Mouse (Mus musculus) CH12.LX (cell line): ENCODE results near the gene Necab2. TPM values are rescaled to one million over a fixed set of nuclear protein-coding genes. Genes with fewer than 3 reads are reported as not detected.

ENCODE experiments used
- DNase-seq: peaks from one replicate; pipeline ENCODE4 v3.0.0-alpha.2; 2013; ENCODE audit errors: extremely low read depth
- H3K27ac ChIP-seq: 2 replicates; pipeline ENCODE4 v1.5.1; 2012; ENCODE audit warnings: low read depth, mild to moderate bottlenecking, control low read depth, moderate library complexity; ENCODE audit not compliant: insufficient read depth
- H3K27me3 ChIP-seq: replicated peaks from 2 replicates; pipeline ENCODE3; 2012; ENCODE audit warnings: inconsistent platforms
- H3K36me3 ChIP-seq, 2 experiments: replicated peaks in 1 of 2; 2 replicates each; pipeline versions ENCODE3 to v1.6.1; 2012; ENCODE audit warnings: inconsistent platforms in 1 of 2, low read length in 1 of 2, mild to moderate bottlenecking in 1 of 2, mixed read lengths in 1 of 2, moderate library complexity in 1 of 2; ENCODE audit not compliant: control insufficient read depth in 1 of 2, insufficient read depth in 1 of 2
- H3K4me1 ChIP-seq, 2 experiments: 2 replicates each; pipeline ENCODE4 v1.6.1; 2012; ENCODE audit warnings: inconsistent platforms in 1 of 2, moderate library complexity in 1 of 2; ENCODE audit not compliant: insufficient read depth in 2 of 2, control insufficient read depth in 1 of 2
- H3K4me2 ChIP-seq: 2 replicates; pipeline ENCODE4 v1.6.1; 2012; ENCODE audit warnings: low read depth, mild to moderate bottlenecking, control low read depth; ENCODE audit not compliant: poor library complexity, insufficient read depth, severe bottlenecking
- H3K4me3 ChIP-seq, 3 experiments: fragments of 150-350 bp in 1 of 3; sonication (generic) in 1 of 3; replicated peaks in 1 of 3; 2 replicates each; pipeline versions ENCODE3 to v1.5.1; 2011 to 2012; ENCODE audit warnings: low read depth in 2 of 3, low read length in 2 of 3, mild to moderate bottlenecking in 2 of 3, moderate library complexity in 2 of 3, control low read depth in 1 of 3, improper control_type of control experiment in 1 of 3, inconsistent platforms in 1 of 3, mixed read lengths in 1 of 3; ENCODE audit not compliant: poor library complexity in 1 of 3
- H3K79me2 ChIP-seq: replicated peaks from 2 replicates; pipeline ENCODE4 v1.6.1; 2012; ENCODE audit warnings: mild to moderate bottlenecking, moderate library complexity; ENCODE audit not compliant: control insufficient read depth, poor library complexity, insufficient read depth, severe bottlenecking; ENCODE audit errors: extremely low read depth
- H3K9ac ChIP-seq: 2 replicates; pipeline ENCODE4 v1.6.1; 2012; ENCODE audit warnings: low read depth, mild to moderate bottlenecking, control low read depth, moderate library complexity; ENCODE audit not compliant: insufficient read depth
- H3K9me3 ChIP-seq: replicated peaks from 2 replicates; pipeline ENCODE3; 2012; ENCODE audit warnings: low read length, inconsistent platforms, mixed read lengths
- ETS1 ChIP-seq: conservative IDR thresholded peaks from 2 replicates; pipeline ENCODE4 v1.6.1; 2012; ENCODE audit warnings: low read depth, mild to moderate bottlenecking, inconsistent platforms, low read length, improper control_type of control experiment, moderate library complexity
- GABPA ChIP-seq: IDR thresholded peaks from 2 replicates; pipeline ENCODE4 v1.6.1; 2012; ENCODE audit warnings: low read depth, low read length, improper control_type of control experiment, inconsistent platforms; ENCODE audit not compliant: insufficient replicate concordance
- NRF1 ChIP-seq: IDR thresholded peaks from 2 replicates; pipeline ENCODE4 v1.6.1; 2014; ENCODE audit warnings: low read depth, mild to moderate bottlenecking, inconsistent platforms, low read length, improper control_type of control experiment, moderate library complexity
- SIN3A ChIP-seq: IDR thresholded peaks from 2 replicates; pipeline ENCODE4 v1.6.1; 2012; ENCODE audit warnings: low read length, improper control_type of control experiment, inconsistent platforms
- TCF12 ChIP-seq: IDR thresholded peaks from 2 replicates; pipeline ENCODE4 v1.6.1; 2014; ENCODE audit warnings: low read depth, mild to moderate bottlenecking, inconsistent platforms, low read length, improper control_type of control experiment
- ZKSCAN1 ChIP-seq: IDR thresholded peaks from 2 replicates; pipeline ENCODE4 v1.6.1; 2012; ENCODE audit warnings: low read depth, inconsistent platforms, low read length, improper control_type of control experiment, borderline replicate concordance
- ZNF384 ChIP-seq: IDR thresholded peaks from 2 replicates; pipeline ENCODE4 v1.6.1; 2012; ENCODE audit warnings: low read depth, low read length, improper control_type of control experiment, inconsistent platforms
- dilution Hi-C: fragments of 300-500 bp; cut with MboI; formaldehyde crosslinking; loops from 2 replicates; pipeline ENCODE4 v1.14.3; 2020; ENCODE audit warnings: low sequenced_read_pairs; ENCODE audit not compliant: extremely low pct_unique_long_range_greater_than_20kb, extremely low pct_ligation_motif_present
- in situ Hi-C: fragments of 300-500 bp; cut with MboI; formaldehyde crosslinking; loops from 3 replicates; pipeline ENCODE4 v1.14.3; 2019; ENCODE audit warnings: low sequenced_read_pairs, low pct_ligation_motif_present, low pct_unique_long_range_greater_than_20kb, mixed read lengths
- polyA plus RNA-seq: library from polyadenylated mRNA; unstranded; fragments of >175 nt; gene quantifications from 2 replicates; pipeline ENCODE4 v1.2.1, GENCODE M21; 2012; ENCODE audit warnings: low read depth; ENCODE audit not compliant: insufficient read length
- total RNA-seq, 2 experiments: library from RNA; depleted of rRNA; stranded (reverse); fragments of 300-350 nt in 1 of 2; fragments of >200 nt in 1 of 2; gene quantifications; 2 replicates each; pipeline ENCODE4 v1.2.3; 2012 to 2014

Necab2 gene
- total and polyA plus RNA-seq, 3 experiments = not detected

DNA sequence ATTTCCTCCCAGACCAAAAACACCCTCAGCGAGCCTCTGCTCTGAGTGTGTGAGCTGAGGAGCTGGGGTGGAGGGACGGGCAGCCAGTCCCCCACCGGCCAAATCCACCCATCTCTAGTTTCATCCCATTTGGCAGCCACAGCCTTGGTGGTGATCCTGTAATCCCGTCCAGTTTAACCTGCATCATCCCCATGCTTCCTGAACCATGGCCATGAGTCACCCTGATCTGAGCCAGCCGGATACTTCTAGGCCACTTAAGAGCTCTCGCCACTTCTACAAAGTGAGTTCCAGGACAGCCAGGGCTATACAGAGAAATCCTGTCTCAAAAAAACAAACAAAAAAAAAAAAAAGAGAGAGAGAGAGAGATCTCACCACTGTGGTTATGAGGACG lies 18.2 kb upstream of the Necab2 start:
- Histone ChIP-seq H3K9me3 (no peaks in the 10 kb centered on the region), H3K4me3 (no peak overlapping the region), H3K4me1 (peaks cover 45 to 64% of the 10 kb centered on the region in 2 experiments), H3K27ac (peak overlapping the region; percentile 5; the same call in 1 of the 2 replicates), H3K9ac (no peak overlapping the region), H3K4me2 (0 out of 2 replicates have a peak overlapping the region, but pooled peaks have one; percentile 17), H3K27me3 (no peaks in the 10 kb centered on the region), H3K36me3 (no peaks in the 10 kb centered on the region), H3K79me2 (no peaks in the 10 kb centered on the region)
- DNase-seq = no peak
- dilution Hi-C loops (no loop called here), in situ Hi-C loops (no loop called here)
- TF ChIP-seq ZKSCAN1 = no peak
- 0 out of 2 replicates have a peak, but pooled peaks have one; percentile 28 for TF ChIP-seq ZNF384
- no peak for TF ChIP-seq GABPA

DNA sequence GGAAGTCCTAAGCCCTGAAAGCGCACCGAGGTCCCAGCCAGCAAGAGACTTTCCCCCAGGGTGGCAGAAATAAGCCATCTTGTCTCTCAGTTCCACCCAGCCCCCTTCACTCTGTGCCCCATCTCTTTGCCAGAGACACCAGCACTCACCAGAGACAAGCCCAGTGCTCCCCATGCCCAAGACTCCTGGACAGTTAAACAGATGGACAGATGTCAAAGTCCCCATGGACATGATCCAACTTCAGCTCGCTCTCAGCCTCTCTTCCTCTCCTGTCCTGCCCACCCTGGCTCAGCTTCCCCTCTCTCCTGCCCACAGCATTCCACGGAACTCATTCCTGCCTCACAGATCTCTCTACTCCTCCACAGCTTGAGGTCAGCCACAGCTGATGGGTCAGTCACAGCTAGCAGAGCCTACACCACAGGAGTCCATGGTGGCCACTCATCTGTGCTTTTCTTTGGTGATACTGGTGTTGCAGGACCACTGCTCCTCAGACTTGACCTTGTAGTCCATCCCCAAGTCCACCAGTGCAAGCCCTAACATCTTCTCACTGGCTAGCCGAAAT lies 17.7 kb upstream of the Necab2 start:
- H3K9me3 ChIP-seq = no peaks in the 10 kb centered on the region
- H3K4me2 ChIP-seq = no peak overlapping the region
- peaks cover 41 to 59% of the 10 kb centered on the region in 2 experiments for H3K4me1 ChIP-seq
- in situ Hi-C loops = no loop called here
- dilution Hi-C loops = no loop called here
- H3K27me3 ChIP-seq = no peaks in the 10 kb centered on the region
- no peaks in the 10 kb centered on the region for H3K79me2 ChIP-seq
- no peak for DNase-seq
- TF ChIP-seq SIN3A = no peak
- H3K36me3 ChIP-seq = no peaks in the 10 kb centered on the region
- H3K27ac ChIP-seq = no peak overlapping the region
- no peak overlapping the region for H3K4me3 ChIP-seq
- no peak overlapping the region for H3K9ac ChIP-seq

GRCm38 (mm10) chr8:119429552-119429951 lies 17.0 kb upstream of the Necab2 start:
- dilution Hi-C loops (no loop called here), in situ Hi-C loops (no loop called here)
- Histone ChIP-seq H3K36me3 (no peaks in the 10 kb centered on the region), H3K9ac (no peak overlapping the region), H3K4me1 (peaks cover 35 to 52% of the 10 kb centered on the region in 2 experiments), H3K79me2 (no peaks in the 10 kb centered on the region), H3K9me3 (no peaks in the 10 kb centered on the region), H3K4me3 (no peak overlapping the region), H3K27me3 (no peaks in the 10 kb centered on the region), H3K4me2 (no peak overlapping the region), H3K27ac (no peak overlapping the region)
- TF ChIP-seq TCF12 (no peak), NRF1 (no peak), ETS1 (no peak)
- no peak for DNase-seq
